Mouse (Mus musculus) heart, embryonic 14.5 days (tissue): Measurements from ENCODE around the gene Hao1. TPM values are rescaled to one million over a fixed set of nuclear protein-coding genes. Genes with fewer than 3 reads are reported as not detected.

ENCODE experiments used
- ATAC-seq: fragments of 200-750 bp; cut with Nextera tagmentation; 2 replicates; pipeline ENCODE4 v1.8.0; 2017; ENCODE audit warnings: low read depth, moderate TSS enrichment; ENCODE audit not compliant: insufficient number of reproducible peaks, insufficient read depth, low FRiP score
- H3K27ac ChIP-seq, 2 experiments: fragments of 200-500 bp in 1 of 2; fragments of 300-500 bp in 1 of 2; sonication (generic) in 1 of 2; replicated peaks in 1 of 2; 2 replicates each; pipeline ENCODE4 v1.5.1; 2012 to 2014; ENCODE audit warnings: low read depth in 2 of 2, low read length in 2 of 2, control low read depth in 1 of 2, mild to moderate bottlenecking in 1 of 2, mixed read lengths in 1 of 2; ENCODE audit not compliant: control insufficient read depth in 1 of 2, insufficient read depth in 1 of 2
- H3K27me3 ChIP-seq: fragments of 300-500 bp; sonication (generic); 2 replicates; pipeline ENCODE4 v1.6.1; 2014; ENCODE audit warnings: mild to moderate bottlenecking, low read length, control low read depth; ENCODE audit not compliant: control insufficient read depth, insufficient read depth
- H3K36me3 ChIP-seq: fragments of 300-500 bp; sonication (generic); 2 replicates; pipeline ENCODE4 v1.6.1; 2014; ENCODE audit warnings: mild to moderate bottlenecking, control low read depth, low read length, mixed read lengths; ENCODE audit not compliant: control insufficient read depth, insufficient read depth
- H3K4me1 ChIP-seq, 2 experiments: fragments of 200-500 bp in 1 of 2; fragments of 300-500 bp in 1 of 2; sonication (generic) in 1 of 2; 2 replicates each; pipeline ENCODE4 v1.6.1; 2012 to 2014; ENCODE audit warnings: low read length in 2 of 2, control low read depth in 1 of 2, mixed read lengths in 1 of 2; ENCODE audit not compliant: control insufficient read depth in 2 of 2, insufficient read depth in 2 of 2
- H3K4me2 ChIP-seq: fragments of 300-500 bp; sonication (generic); 2 replicates; pipeline ENCODE4 v1.6.1; 2014; ENCODE audit warnings: mild to moderate bottlenecking, low read length
- H3K4me3 ChIP-seq, 2 experiments: fragments of 200-500 bp in 1 of 2; fragments of 300-500 bp in 1 of 2; sonication (generic) in 1 of 2; 2 replicates each; pipeline ENCODE4 v1.5.1; 2012 to 2014; ENCODE audit warnings: low read length in 2 of 2, mild to moderate bottlenecking in 2 of 2, control low read depth in 1 of 2, low read depth in 1 of 2, moderate library complexity in 1 of 2; ENCODE audit not compliant: control insufficient read depth in 1 of 2, insufficient read depth in 1 of 2
- H3K9ac ChIP-seq: fragments of 300-500 bp; sonication (generic); 2 replicates; pipeline ENCODE4 v1.6.1; 2014; ENCODE audit warnings: mild to moderate bottlenecking, low read length
- H3K9me3 ChIP-seq: fragments of 300-500 bp; sonication (generic); 2 replicates; pipeline ENCODE4 v1.6.1; 2016; ENCODE audit warnings: low read length, control low read depth; ENCODE audit not compliant: control insufficient read depth
- WGBS: fragments of 180-500 bp; shearing (Covaris S2); extraction: QIAGEN DNeasy Blood & Tissue Kit; methylation state at CpG from one replicate; pipeline ENCODE4 v1.1.7; 2014; 5-methylcytosine and 5-hydroxymethylcytosine counted together
- polyA plus RNA-seq: library from polyadenylated mRNA; unstranded; fragments of >200 nt; fragmentation: Nextera tagmentation; extraction: Ambion mirVana; gene quantifications from 2 replicates; pipeline ENCODE4 v1.2.1, GENCODE M21; 2014

The Hao1 gene
- polyA plus RNA-seq, 1 experiment from 2014 or later = not detected

- H3K9me3 ChIP-seq = no peaks in the 10 kb centered on the region
- no peak overlapping the region for H3K4me2 ChIP-seq
- H3K27me3 ChIP-seq = no peaks in the 10 kb centered on the region
- H3K4me3 ChIP-seq = no peak overlapping the region
- no peak for ATAC-seq
- no peaks in the 10 kb centered on the region; a peak in 1 of 4 replicates for H3K4me1 ChIP-seq
- H3K9ac ChIP-seq = no peak overlapping the region
- H3K27ac ChIP-seq = no peak overlapping the region
- H3K36me3 ChIP-seq = no peaks in the 10 kb centered on the region
- WGBS = 65% methylated on average over 6 of the region's 6 CpGs
Observed at GRCm38 (mm10) chr2:134462321-134462720, 91.8 kb downstream of the Hao1 start.

DNA sequence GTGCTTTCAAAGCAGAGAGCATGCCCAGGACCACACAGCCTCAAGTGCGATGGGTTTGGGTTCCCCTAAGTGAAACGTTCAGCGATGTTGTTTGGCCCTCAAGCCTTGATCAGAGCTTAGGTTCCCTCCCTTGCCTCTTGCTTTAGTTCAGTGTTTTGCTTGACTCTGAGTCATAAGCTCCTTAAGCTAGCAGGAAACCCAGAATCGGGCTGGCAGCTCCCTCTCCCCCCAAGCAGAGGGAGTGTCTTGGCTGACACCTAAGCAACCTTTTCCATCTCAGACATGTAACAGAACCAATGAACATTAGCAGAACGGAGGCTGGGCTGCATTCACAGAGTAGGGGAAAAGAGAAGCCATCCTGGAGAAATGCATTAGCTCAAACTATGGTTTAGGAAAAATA lies 93.3 kb downstream of the Hao1 start:
- H3K27ac ChIP-seq = no peak overlapping the region
- no peaks in the 10 kb centered on the region for H3K27me3 ChIP-seq
- no peak overlapping the region for H3K4me2 ChIP-seq
- H3K9me3 ChIP-seq = no peaks in the 10 kb centered on the region
- no peak overlapping the region for H3K9ac ChIP-seq
- H3K4me1 ChIP-seq = no peaks in the 10 kb centered on the region; a peak in 1 of 4 replicates
- 52% methylated on average over 5 of the region's 5 CpGs for WGBS
- no peaks in the 10 kb centered on the region for H3K36me3 ChIP-seq
- no peak for ATAC-seq
- H3K4me3 ChIP-seq = no peak overlapping the region

GRCm38 (mm10) chr2:134456065-134456505 lies 98.1 kb downstream of the Hao1 start:
- H3K4me2 ChIP-seq = no peak overlapping the region
- WGBS = 34% methylated on average over 7 of the region's 7 CpGs
- ATAC-seq = no peak
- no peak overlapping the region for H3K4me3 ChIP-seq
- H3K36me3 ChIP-seq = no peaks in the 10 kb centered on the region
- no peaks in the 10 kb centered on the region for H3K9me3 ChIP-seq
- H3K27ac ChIP-seq = no peak overlapping the region
- peaks cover 0 to 3% of the 10 kb centered on the region in 2 experiments; a peak in 1 of 4 replicates for H3K4me1 ChIP-seq
- H3K9ac ChIP-seq = no peak overlapping the region
- no peaks in the 10 kb centered on the region for H3K27me3 ChIP-seq

DNA sequence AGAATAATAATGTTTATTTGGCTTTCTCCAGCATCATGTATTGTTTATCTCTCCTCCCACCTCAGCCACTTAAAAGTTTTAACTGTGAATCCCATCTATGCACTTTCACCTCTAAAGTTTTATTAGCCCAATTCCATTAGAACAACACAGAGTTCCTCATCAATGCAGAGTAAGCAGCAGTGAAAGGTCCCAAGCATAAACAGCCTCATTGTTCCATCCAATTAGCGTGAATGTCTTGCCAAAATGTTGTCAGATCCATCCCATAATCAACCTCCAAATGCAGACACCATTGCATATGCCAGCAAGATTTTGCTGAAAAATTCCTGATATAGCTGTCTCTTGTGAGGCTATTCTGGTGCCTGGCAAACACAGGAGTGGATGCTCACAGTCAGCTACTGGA lies 101.4 kb downstream of the Hao1 start:
- Histone ChIP-seq H3K4me1 (peaks cover 0 to 3% of the 10 kb centered on the region in 2 experiments; a peak in 1 of 4 replicates), H3K9me3 (no peaks in the 10 kb centered on the region), H3K9ac (no peak overlapping the region), H3K36me3 (no peaks in the 10 kb centered on the region), H3K4me2 (no peak overlapping the region), H3K27ac (no peak overlapping the region), H3K27me3 (no peaks in the 10 kb centered on the region), H3K4me3 (no peak overlapping the region)
- ATAC-seq = no peak
- WGBS = 80% methylated on average over 1 of the region's 1 CpGs

GRCm38 (mm10) chr2:134450976-134451375 lies 103.2 kb downstream of the Hao1 start:
- H3K27ac ChIP-seq = no peak overlapping the region
- H3K4me2 ChIP-seq = no peak overlapping the region
- H3K9me3 ChIP-seq = no peaks in the 10 kb centered on the region
- 57% methylated on average over 1 of the region's 1 CpGs for WGBS
- no peaks in the 10 kb centered on the region for H3K36me3 ChIP-seq
- no peak overlapping the region for H3K4me3 ChIP-seq
- no peak for ATAC-seq
- no peak overlapping the region for H3K9ac ChIP-seq
- no peaks in the 10 kb centered on the region for H3K27me3 ChIP-seq
- peaks cover 0 to 3% of the 10 kb centered on the region in 2 experiments; a peak in 1 of 4 replicates for H3K4me1 ChIP-seq

Other genes starting within 250 kb of the Hao1 start
- 55.9 and 59.1 TPM in 2 replicates for gene Tmx4, start 89.8 kb upstream of the Hao1 start, polyA plus RNA-seq
- gene Plcb1, start 231.7 kb upstream of the Hao1 start, polyA plus RNA-seq = 5.5 and 6.9 TPM in 2 replicates